Mouse (Mus musculus) bone marrow, adult 2 months (tissue): ENCODE measurements around the gene Atxn3. TPM values are rescaled to one million over a fixed set of nuclear protein-coding genes. Genes with fewer than 3 reads are reported as not detected.

ENCODE experiments used
- H3K27ac ChIP-seq: fragments of 200-500 bp; 2 replicates; pipeline ENCODE4 v1.5.1; 2012; ENCODE audit warnings: low read depth, mild to moderate bottlenecking, control low read depth, inconsistent platforms, low read length; ENCODE audit not compliant: control insufficient read depth, poor library complexity, insufficient read depth
- H3K4me1 ChIP-seq: fragments of 200-500 bp; 2 replicates; pipeline ENCODE4 v1.6.1; 2011; ENCODE audit warnings: low read length; ENCODE audit not compliant: control insufficient read depth, insufficient read depth
- H3K4me3 ChIP-seq: fragments of 200-500 bp; replicated peaks from 2 replicates; pipeline ENCODE3; 2011; ENCODE audit warnings: mild to moderate bottlenecking, low read depth, low read length, control low read depth; ENCODE audit not compliant: control insufficient read depth
- CTCF ChIP-seq: fragments of 200-500 bp; IDR thresholded peaks from 2 replicates; pipeline ENCODE4 v1.5.1; 2011; ENCODE audit warnings: low read length, control low read depth; ENCODE audit not compliant: control insufficient read depth, insufficient read depth
- POLR2A ChIP-seq: fragments of 200-500 bp; IDR thresholded peaks from 2 replicates; pipeline ENCODE4 v1.6.1; 2011; ENCODE audit warnings: low read depth, mild to moderate bottlenecking, control low read depth, low read length, borderline replicate concordance; ENCODE audit not compliant: control insufficient read depth
- WGBS: fragments of 180-500 bp; shearing (Covaris S2); methylation state at CpG from one replicate; pipeline ENCODE4 v1.1.7; 2018; 5-methylcytosine and 5-hydroxymethylcytosine counted together
- polyA plus RNA-seq: library from polyadenylated mRNA; stranded (reverse); fragments of >200 nt; gene quantifications from 2 replicates; pipeline ENCODE4 v1.2.4, GENCODE M21; 2011; ENCODE audit warnings: low replicate concordance; ENCODE audit not compliant: missing spikeins, insufficient read depth, insufficient read length

Atxn3 gene
- polyA plus RNA-seq, 1 experiment = 8.1 TPM

- no peak for TF ChIP-seq POLR2A
- TF ChIP-seq CTCF = no peak
- WGBS = 88% methylated on average over 3 of the region's 3 CpGs
- H3K27ac ChIP-seq = no peak overlapping the region
- H3K4me1 ChIP-seq = no peaks in the 10 kb centered on the region; the same call in none of the 2 replicates
- no peak overlapping the region for H3K4me3 ChIP-seq
These were observed 46.7 kb downstream of the Atxn3 start for GRCm38 (mm10) chr12:101911346-101911745.

GRCm38 (mm10) chr12:101910360-101910759, 47.7 kb downstream of the Atxn3 start:
- H3K4me3 ChIP-seq = no peak overlapping the region
- H3K4me1 ChIP-seq = peaks cover 2% of the 10 kb centered on the region
- H3K27ac ChIP-seq = no peak overlapping the region
- WGBS = 91% methylated on average over 6 of the region's 6 CpGs
- TF ChIP-seq CTCF = no peak
- TF ChIP-seq POLR2A = no peak

- WGBS = 34% methylated on average over 12 of the region's 12 CpGs
- Histone ChIP-seq H3K4me1 (peaks cover 2% of the 10 kb centered on the region; the same call in 1 of the 2 replicates), H3K27ac (peak overlapping the region; percentile 70), H3K4me3 (no peak overlapping the region)
- TF ChIP-seq CTCF = no peak
- TF ChIP-seq POLR2A = no peak
These were observed 52.2 kb downstream of the Atxn3 start for GRCm38 (mm10) chr12:101905817-101906216.

GRCm38 (mm10) chr12:101904906-101905305, 53.1 kb downstream of the Atxn3 start:
- H3K27ac ChIP-seq = no peak overlapping the region
- TF ChIP-seq POLR2A = no peak
- no peak for TF ChIP-seq CTCF
- peaks cover 2% of the 10 kb centered on the region; the same call in 1 of the 2 replicates for H3K4me1 ChIP-seq
- 31% methylated on average over 4 of the region's 4 CpGs for WGBS
- no peak overlapping the region for H3K4me3 ChIP-seq

GRCm38 (mm10) chr12:101904170-101904569, 53.9 kb downstream of the Atxn3 start:
- Histone ChIP-seq H3K27ac (no peak overlapping the region), H3K4me1 (peaks cover 2% of the 10 kb centered on the region; the same call in 1 of the 2 replicates), H3K4me3 (no peak overlapping the region)
- WGBS = 73% methylated on average over 3 of the region's 3 CpGs
- TF ChIP-seq CTCF (no peak), POLR2A (no peak)

- WGBS = 83% methylated on average over 2 of the region's 2 CpGs
- H3K4me3 ChIP-seq = no peak overlapping the region
- no peaks in the 10 kb centered on the region for H3K4me1 ChIP-seq
- no peak overlapping the region for H3K27ac ChIP-seq
- TF ChIP-seq CTCF = no peak
- no peak for TF ChIP-seq POLR2A
These were observed 58.3 kb downstream of the Atxn3 start for GRCm38 (mm10) chr12:101899671-101900245.

GRCm38 (mm10) chr12:101898966-101899365, 59.1 kb downstream of the Atxn3 start:
- Histone ChIP-seq H3K27ac (no peak overlapping the region), H3K4me1 (no peaks in the 10 kb centered on the region), H3K4me3 (no peak overlapping the region)
- TF ChIP-seq POLR2A (no peak), CTCF (no peak)
- WGBS = 90% methylated on average over 8 of the region's 8 CpGs

- Histone ChIP-seq H3K4me1 (no peaks in the 10 kb centered on the region; the same call in 1 of the 2 replicates), H3K4me3 (no peak overlapping the region), H3K27ac (no peak overlapping the region)
- 64% methylated on average over 7 of the region's 7 CpGs for WGBS
- no peak for TF ChIP-seq POLR2A
- no peak for TF ChIP-seq CTCF
These were observed 60.9 kb downstream of the Atxn3 start for GRCm38 (mm10) chr12:101897113-101897512.
